7 mouse cellular contexts compared by ENCODE assay signal in genomic region chr11:101553354-101553930, GRCm38 (mm10). TPM values are rescaled to one million over a fixed set of nuclear protein-coding genes. Genes with fewer than 3 reads are reported as not detected.
DNase-seq lines count a peak whose midpoint lies in the region; ATAC-seq and TF ChIP-seq lines count a peak whose summit lies in the region.

No protein-coding gene starts in this region.

- peaks cover 16% of the 10 kb centered on the region for H3K4me1 ChIP-seq in neural tube, embryonic 11.5 days (ENCODE audit: control insufficient read depth, insufficient read depth, low read length)
- H3K4me1 ChIP-seq in embryonic fibroblast, embryonic 13.5 days (ENCODE audit: control insufficient read depth, insufficient read depth, low read length), result no peaks in the 10 kb centered on the region; the same call in 1 of the 2 replicates
- H3K4me1 ChIP-seq in intestine, embryonic 16.5 days (ENCODE audit: control insufficient read depth, insufficient read depth, low read length), result peaks cover 18% of the 10 kb centered on the region
- peaks cover 23% of the 10 kb centered on the region for H3K4me1 ChIP-seq in neural tube, embryonic 12.5 days

- H3K4me2 ChIP-seq in neural tube, embryonic 11.5 days (ENCODE audit: low read depth), result peak overlapping the region; percentile 76
- peak overlapping the region; percentile 77 for H3K4me2 ChIP-seq in intestine, embryonic 16.5 days (ENCODE audit: low read depth, low read length)
- H3K4me2 ChIP-seq in neural tube, embryonic 12.5 days (replicated peaks), result peak overlapping the region; percentile 70

- no peak for TF ChIP-seq CTCF in embryonic fibroblast, embryonic 13.5 days (IDR thresholded peaks at IDR 0.05; ENCODE audit: borderline replicate concordance, insufficient read depth, low read length)

- peak overlapping the region; percentile 77 for H3K4me3 ChIP-seq in neural tube, embryonic 11.5 days (ENCODE audit: low read depth, low read length)
- peak overlapping the region; percentile 88 for H3K4me3 ChIP-seq in embryonic fibroblast, embryonic 13.5 days (ENCODE audit: insufficient read depth, low read length)
- H3K4me3 ChIP-seq in intestine, embryonic 16.5 days (ENCODE audit: low read length), result peak overlapping the region; percentile 77
- peak overlapping the region; percentile 66 for H3K4me3 ChIP-seq in neural tube, embryonic 12.5 days

- H3K9me3 ChIP-seq in neural tube, embryonic 11.5 days (ENCODE audit: control insufficient read depth, low read length), result no peaks in the 10 kb centered on the region
- H3K9me3 ChIP-seq in intestine, embryonic 16.5 days (ENCODE audit: control insufficient read depth, low read length), result no peaks in the 10 kb centered on the region
- no peaks in the 10 kb centered on the region for H3K9me3 ChIP-seq in neural tube, embryonic 12.5 days

- DNase-seq in neural tube, embryonic 11.5 days (ENCODE audit: low spot score), result no peak
- no peak for DNase-seq in neural tube, embryonic 10.5 days (ENCODE audit: extremely low spot score, low spot score)
- DNase-seq in gastrocnemius, adult 18-20 months (ENCODE audit: low spot score), result no peak
- no peak for DNase-seq in retina, postnatal 1 day

- H3K27ac ChIP-seq in neural tube, embryonic 11.5 days (ENCODE audit: low read depth, low read length), result peak overlapping the region; percentile 84
- peak overlapping the region; percentile 64 for H3K27ac ChIP-seq in embryonic fibroblast, embryonic 13.5 days (ENCODE audit: insufficient read depth, low read length)
- H3K27ac ChIP-seq in intestine, embryonic 16.5 days (ENCODE audit: low read length), result peak overlapping the region; percentile 86
- peak overlapping the region; percentile 86 for H3K27ac ChIP-seq in neural tube, embryonic 12.5 days

- no peaks in the 10 kb centered on the region for H3K27me3 ChIP-seq in neural tube, embryonic 11.5 days (ENCODE audit: control insufficient read depth, insufficient read depth, low read length)
- no peaks in the 10 kb centered on the region for H3K27me3 ChIP-seq in intestine, embryonic 16.5 days (replicated peaks; ENCODE audit: control insufficient read depth, insufficient read depth, low read length)
- H3K27me3 ChIP-seq in neural tube, embryonic 12.5 days (replicated peaks), result no peaks in the 10 kb centered on the region

- no peak for TF ChIP-seq POLR2A in embryonic fibroblast, embryonic 13.5 days (IDR thresholded peaks at IDR 0.05; ENCODE audit: low read depth, low read length)

- ATAC-seq in neural tube, embryonic 11.5 days (ENCODE audit: insufficient read depth, low FRiP score, low TSS enrichment), result no peak
- ATAC-seq in intestine, embryonic 16.5 days, result no peak
- ATAC-seq in neural tube, embryonic 12.5 days (ENCODE audit: low FRiP score, low read depth), result no peak

- H3K9ac ChIP-seq in neural tube, embryonic 11.5 days (ENCODE audit: low read length), result peak overlapping the region; percentile 69
- H3K9ac ChIP-seq in intestine, embryonic 16.5 days (ENCODE audit: low read depth, low read length), result peak overlapping the region; percentile 88
- H3K9ac ChIP-seq in neural tube, embryonic 12.5 days, result peak overlapping the region; percentile 75

- 28% methylated on average over 8 of the region's 8 CpGs for WGBS in neural tube, embryonic 11.5 days
- WGBS in intestine, embryonic 16.5 days, result 11% methylated on average over 8 of the region's 8 CpGs
- WGBS in neural tube, embryonic 12.5 days, result 28% methylated on average over 8 of the region's 8 CpGs

- no peaks in the 10 kb centered on the region for H3K36me3 ChIP-seq in neural tube, embryonic 11.5 days (ENCODE audit: control insufficient read depth, insufficient read depth, low read length)
- H3K36me3 ChIP-seq in intestine, embryonic 16.5 days (ENCODE audit: control insufficient read depth, insufficient read depth, low read length), result 0 out of 2 replicates have a peak, but pooled peaks cover 5% of the 10 kb centered on the region
- H3K36me3 ChIP-seq in neural tube, embryonic 12.5 days, result peaks cover 20% of the 10 kb centered on the region

RNA-seq across cellular contexts. Expression of gene Nbr1, which starts 1.5 kb away (rescaled TPM):
- 89.0 and 99.1 TPM in 2 replicates for polyA plus RNA-seq in neural tube, embryonic 11.5 days (2014; fragmentation: Nextera tagmentation; extraction: Ambion mirVana)
- polyA plus RNA-seq in embryonic fibroblast, embryonic 13.5 days (2011; ENCODE audit: insufficient read length, low read depth, missing spikeins), result 126 and 209 TPM in 2 replicates
- 56.2 and 65.5 TPM in 2 replicates for polyA plus RNA-seq in intestine, embryonic 16.5 days (2015; fragmentation: Nextera tagmentation; extraction: Ambion mirVana)
- 116 and 123 TPM in 2 replicates for polyA plus RNA-seq in neural tube, embryonic 12.5 days (2016; fragmentation: Nextera tagmentation; extraction: Ambion mirVana)
- total RNA-seq in gastrocnemius, adult 18-20 months (2021), result 10 to 100 TPM; 63.0 to 66.2 TPM

RNA-seq across cellular contexts. Expression of gene Brca1, which starts 1.7 kb away (rescaled TPM):
- polyA plus RNA-seq in neural tube, embryonic 11.5 days (2014; fragmentation: Nextera tagmentation; extraction: Ambion mirVana), result 20.3 and 20.4 TPM in 2 replicates
- polyA plus RNA-seq in embryonic fibroblast, embryonic 13.5 days (2011; ENCODE audit: insufficient read length, low read depth, missing spikeins), result 9.2 and 11.2 TPM in 2 replicates
- polyA plus RNA-seq in intestine, embryonic 16.5 days (2015; fragmentation: Nextera tagmentation; extraction: Ambion mirVana), result 6.0 and 6.8 TPM in 2 replicates
- 10.0 TPM in 2 replicates for polyA plus RNA-seq in neural tube, embryonic 12.5 days (2016; fragmentation: Nextera tagmentation; extraction: Ambion mirVana)
- under 1 TPM in 1 of 2 experiments, not detected in 1; 0.34 TPM for total RNA-seq in gastrocnemius, adult 18-20 months (2021)

RNA-seq across cellular contexts. Expression of gene Tmem106a, which starts 28.6 kb away (rescaled TPM):
- polyA plus RNA-seq in neural tube, embryonic 11.5 days (2014; fragmentation: Nextera tagmentation; extraction: Ambion mirVana), result 1.6 and 2.5 TPM in 2 replicates
- polyA plus RNA-seq in embryonic fibroblast, embryonic 13.5 days (2011; ENCODE audit: insufficient read length, low read depth, missing spikeins), result 13.3 and 15.6 TPM in 2 replicates
- polyA plus RNA-seq in intestine, embryonic 16.5 days (2015; fragmentation: Nextera tagmentation; extraction: Ambion mirVana), result 38.6 and 49.4 TPM in 2 replicates
- 2.8 TPM in 2 replicates for polyA plus RNA-seq in neural tube, embryonic 12.5 days (2016; fragmentation: Nextera tagmentation; extraction: Ambion mirVana)
- total RNA-seq in gastrocnemius, adult 18-20 months (2021), result 1 to 10 TPM; 1.5 to 2.4 TPM

RNA-seq across cellular contexts. Expression of gene Gm11634, which starts 45.6 kb away (rescaled TPM):
- polyA plus RNA-seq in neural tube, embryonic 11.5 days (2014; fragmentation: Nextera tagmentation; extraction: Ambion mirVana), result not detected in 2 replicates
- polyA plus RNA-seq in embryonic fibroblast, embryonic 13.5 days (2011; ENCODE audit: insufficient read length, low read depth, missing spikeins), result not detected in 2 replicates
- polyA plus RNA-seq in intestine, embryonic 16.5 days (2015; fragmentation: Nextera tagmentation; extraction: Ambion mirVana), result not detected in 2 replicates
- polyA plus RNA-seq in neural tube, embryonic 12.5 days (2016; fragmentation: Nextera tagmentation; extraction: Ambion mirVana), result not detected in 2 replicates
- total RNA-seq in gastrocnemius, adult 18-20 months (2021), result not detected
